Mouse (Mus musculus) CD4-positive, CD25-positive, alpha-beta regulatory T cell, adult 9 weeks (primary cell): Measurements from ENCODE around the gene Serpinb2. TPM values are rescaled to one million over a fixed set of nuclear protein-coding genes. Genes with fewer than 3 reads are reported as not detected.

ENCODE experiments used
- polyA plus RNA-seq: library from polyadenylated mRNA; unstranded; fragments of 100-300 nt; shearing (Covaris generic); gene quantifications from one replicate; pipeline ENCODE4 v1.2.1, GENCODE M21; 2017

Gene Serpinb2
- not detected for polyA plus RNA-seq

DNA sequence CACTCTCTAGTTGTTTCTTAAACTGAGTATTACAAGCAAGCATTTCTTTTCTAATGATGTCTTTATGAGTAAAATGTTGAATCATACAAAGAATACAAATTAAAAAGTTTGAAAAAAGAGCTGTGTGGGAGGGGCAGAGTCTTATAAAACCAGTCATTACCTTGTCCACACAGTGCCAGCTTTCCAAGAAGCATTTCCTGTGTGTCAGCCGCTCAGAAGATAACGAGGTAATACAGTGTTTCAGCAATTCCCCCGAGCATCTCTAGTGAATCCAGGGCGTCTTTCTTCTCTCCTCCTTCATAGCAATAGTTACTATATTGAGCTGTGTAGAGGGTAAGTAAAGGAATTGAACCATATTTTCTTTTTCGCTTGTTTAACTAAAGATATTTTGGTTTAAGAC lies at the start of gene Serpinb2:
Serpinb2 (plus strand) TSS at position 172 of the 400 bp plus-strand sequence.

Other genes with a start within 250 kb of the Serpinb2 start
- gene Serpinb3b, start 233.1 kb upstream of the Serpinb2 start, polyA plus RNA-seq, result not detected
- not detected for gene Serpinb3c, start 233.1 kb upstream of the Serpinb2 start, polyA plus RNA-seq
- not detected for gene Serpinb11, start 150.2 kb upstream of the Serpinb2 start, polyA plus RNA-seq
- gene Serpinb7, start 111.8 kb upstream of the Serpinb2 start, polyA plus RNA-seq, result not detected
- gene Serpinb8, start 78.6 kb downstream of the Serpinb2 start, polyA plus RNA-seq, result not detected